Mouse (Mus musculus): ENCODE results near the gene Vmn1r138.

The Vmn1r138 gene

GRCm38 (mm10) chr7:22028797-22029196 is at the start of gene Vmn1r138:
Gene Vmn1r138, minus strand, starts transcription at chr7:22028897.
- no CpG with 5 or more reads among the region's 2 CpGs for WGBS

GRCm38 (mm10) chr7:22068757-22069156 is 40.1 kb upstream of the Vmn1r138 start, which contains the start of gene Vmn1r139:
Gene Vmn1r139, plus strand, starts transcription at chr7:22069057.
- WGBS: no CpG with 5 or more reads among the region's 7 CpGs

- WGBS: no CpG with 5 or more reads among the region's 1 CpGs
These were observed 27.5 kb upstream of the Vmn1r138 start, which contains the start of gene Gm6176 for GRCm38 (mm10) chr7:22056205-22056604. Gene Gm6176, minus strand, starts transcription at chr7:22056305.

GRCm38 (mm10) chr7:21994287-21994686 is 34.4 kb downstream of the Vmn1r138 start, which contains the start of gene Vmn1r137:
Gene Vmn1r137, plus strand, starts transcription at chr7:21994587.
- WGBS: no CpG with 5 or more reads among the region's 3 CpGs

All from cerebral cortex, adult 2 months (tissue).